Mouse (Mus musculus) kidney, adult 8-10 months (tissue): Measurements from ENCODE around the gene Figla.

ENCODE experiments used
- DNase-seq, 2 experiments: peaks; one replicate each; pipeline ENCODE4 v3.0.0; 2022

Gene Figla

GRCm38 (mm10) chr6:86029323-86029713 lies 13.3 kb downstream of the Figla start:
- DNase-seq = no peak

GRCm38 (mm10) chr6:86031527-86031926 lies 15.6 kb downstream of the Figla start:
- no peak for DNase-seq

- no peak for DNase-seq
These were observed 17.7 kb downstream of the Figla start for GRCm38 (mm10) chr6:86033635-86034034.

- no peak for DNase-seq
These were observed 22.9 kb downstream of the Figla start for GRCm38 (mm10) chr6:86038901-86039300.

- DNase-seq = no peak
These were observed 24.2 kb downstream of the Figla start for GRCm38 (mm10) chr6:86040140-86040539.

GRCm38 (mm10) chr6:86047510-86047909 lies 31.5 kb downstream of the Figla start:
- DNase-seq = no peak

- DNase-seq = no peak
These were observed 32.5 kb downstream of the Figla start for GRCm38 (mm10) chr6:86048509-86048908.

- no peak for DNase-seq
These were observed 34.8 kb downstream of the Figla start for GRCm38 (mm10) chr6:86050586-86051268.

GRCm38 (mm10) chr6:86052032-86052459 lies 36.1 kb downstream of the Figla start:
- DNase-seq = no peak

GRCm38 (mm10) chr6:86052556-86052955 lies 36.6 kb downstream of the Figla start:
- no peak for DNase-seq

GRCm38 (mm10) chr6:86053099-86053498 lies 37.1 kb downstream of the Figla start:
- no peak for DNase-seq

- no peak for DNase-seq
These were observed 37.6 kb downstream of the Figla start for GRCm38 (mm10) chr6:86053594-86053993.

- DNase-seq = no peak
These were observed 42.5 kb downstream of the Figla start for GRCm38 (mm10) chr6:86058475-86058874.

- DNase-seq = no peak
These were observed 43.3 kb downstream of the Figla start for GRCm38 (mm10) chr6:86059151-86059853.

GRCm38 (mm10) chr6:86060170-86060569 lies 44.2 kb downstream of the Figla start:
- no peak for DNase-seq

- no peak for DNase-seq
These were observed 46.3 kb downstream of the Figla start for GRCm38 (mm10) chr6:86062226-86062625.

- no peak for DNase-seq
These were observed 46.7 kb downstream of the Figla start for GRCm38 (mm10) chr6:86062684-86063083.

GRCm38 (mm10) chr6:86064318-86065016 lies 48.5 kb downstream of the Figla start:
- no peak for DNase-seq

- DNase-seq = no peak
These were observed 50.8 kb downstream of the Figla start for GRCm38 (mm10) chr6:86066727-86067126.

- no peak for DNase-seq
These were observed 51.2 kb downstream of the Figla start for GRCm38 (mm10) chr6:86067145-86067544.

GRCm38 (mm10) chr6:86069009-86069408 lies 53.0 kb downstream of the Figla start:
- DNase-seq = no peak

GRCm38 (mm10) chr6:86069856-86070255 lies 53.9 kb downstream of the Figla start:
- DNase-seq = no peak

- DNase-seq = no peak
These were observed 54.3 kb downstream of the Figla start for GRCm38 (mm10) chr6:86070277-86070676.
